Mouse (Mus musculus): ENCODE results near the gene Triml1.

Gene Triml1

GRCm38 (mm10) chr8:43141386-43141785, at the start of gene Triml1:
Gene Triml1, minus strand, starts transcription at chr8:43141486.
- DNase-seq (ENCODE audit: extremely low read depth, low read depth, low spot score), result no peak

GRCm38 (mm10) chr8:43182281-43182680, 41.0 kb upstream of the Triml1 start:
- no peak for DNase-seq (ENCODE audit: extremely low read depth, low read depth, low spot score)

- no peak for DNase-seq (ENCODE audit: extremely low read depth, low read depth, low spot score)
Observed at GRCm38 (mm10) chr8:43180054-43180690, 38.9 kb upstream of the Triml1 start, which contains the start of gene Triml2. Gene Triml2, plus strand, starts transcription at chr8:43180541.

GRCm38 (mm10) chr8:43179189-43179588, 37.9 kb upstream of the Triml1 start:
- no peak for DNase-seq (ENCODE audit: extremely low read depth, low read depth, low spot score)

- DNase-seq (ENCODE audit: extremely low read depth, low read depth, low spot score), result no peak
Observed at GRCm38 (mm10) chr8:43178263-43178662, 37.0 kb upstream of the Triml1 start.

- no peak for DNase-seq (ENCODE audit: extremely low read depth, low read depth, low spot score)
Observed at GRCm38 (mm10) chr8:43176766-43177486, 35.6 kb upstream of the Triml1 start.

GRCm38 (mm10) chr8:43169249-43169755, 28.0 kb upstream of the Triml1 start:
- no peak for DNase-seq (ENCODE audit: extremely low read depth, low read depth, low spot score)

- no peak for DNase-seq (ENCODE audit: extremely low read depth, low read depth, low spot score)
Observed at GRCm38 (mm10) chr8:43168083-43168482, 26.8 kb upstream of the Triml1 start.

- DNase-seq (ENCODE audit: extremely low read depth, low read depth, low spot score), result no peak
Observed at GRCm38 (mm10) chr8:43164453-43164852, 23.2 kb upstream of the Triml1 start.

GRCm38 (mm10) chr8:43163255-43163654, 22.0 kb upstream of the Triml1 start:
- DNase-seq (ENCODE audit: extremely low read depth, low read depth, low spot score), result no peak

GRCm38 (mm10) chr8:43149307-43149706, 8.0 kb upstream of the Triml1 start:
- no peak for DNase-seq (ENCODE audit: extremely low read depth, low read depth, low spot score)

GRCm38 (mm10) chr8:43111205-43111827, 30.0 kb downstream of the Triml1 start:
- DNase-seq (ENCODE audit: extremely low read depth, low read depth, low spot score), result no peak
